8 mouse cellular contexts compared by ENCODE assay signal in genomic region chr16:45093137-45093731, GRCm38 (mm10). TPM values are rescaled to one million over a fixed set of nuclear protein-coding genes. Genes with fewer than 3 reads are reported as not detected.
DNase-seq lines count a peak whose midpoint lies in the region; ATAC-seq lines count a peak whose summit lies in the region.

Gene Ccdc80, plus strand, starts transcription at chr16:45093402.

- peak within 1 kb of the TSS; percentile 66 for H3K4me2 ChIP-seq in lung, embryonic 15.5 days
- peak within 1 kb of the TSS; percentile 67 for H3K4me2 ChIP-seq in intestine, embryonic 14.5 days (ENCODE audit: low read length)
- H3K4me2 ChIP-seq in midbrain, embryonic 15.5 days: peak within 1 kb of the TSS; percentile 55

- no peaks in the 10 kb centered on the region for H3K27me3 ChIP-seq in lung, embryonic 15.5 days
- no peaks in the 10 kb centered on the region for H3K27me3 ChIP-seq in intestine, embryonic 14.5 days (replicated peaks; ENCODE audit: control insufficient read depth, insufficient read depth, low read length)
- no peaks in the 10 kb centered on the region for H3K27me3 ChIP-seq in midbrain, embryonic 15.5 days (replicated peaks)

- DNase-seq in lung, postnatal 14 days: no peak
- peak; percentile 55 for DNase-seq in embryo, embryonic 10 days (ENCODE audit: low spot score)
- no peak for DNase-seq in gonadal fat pad, adult 2 months (ENCODE audit: low read depth)
- DNase-seq in intestine, embryonic 14.5 days (ENCODE audit: low spot score): peak; percentile 72
- DNase-seq in cerebellum, adult 11-12 months: no peak
- DNase-seq in thymus, postnatal 10 days (ENCODE audit: low spot score in 2 of 2): no peak

- no peaks in the 10 kb centered on the region for H3K9me3 ChIP-seq in lung, embryonic 15.5 days
- no peaks in the 10 kb centered on the region for H3K9me3 ChIP-seq in intestine, embryonic 14.5 days (ENCODE audit: control insufficient read depth, low read length)
- H3K9me3 ChIP-seq in midbrain, embryonic 15.5 days: no peaks in the 10 kb centered on the region

- no peaks in the 10 kb centered on the region for H3K36me3 ChIP-seq in lung, embryonic 15.5 days
- no peaks in the 10 kb centered on the region for H3K36me3 ChIP-seq in intestine, embryonic 14.5 days (ENCODE audit: control insufficient read depth, insufficient read depth, low read length)
- H3K36me3 ChIP-seq in midbrain, embryonic 15.5 days (replicated peaks): no peaks in the 10 kb centered on the region

- 7% methylated on average over 6 of the region's 6 CpGs for WGBS in lung, embryonic 15.5 days
- WGBS in intestine, embryonic 14.5 days: 12% methylated on average over 6 of the region's 6 CpGs
- WGBS in midbrain, embryonic 15.5 days: 41% methylated on average over 6 of the region's 6 CpGs

- H3K9ac ChIP-seq in lung, embryonic 15.5 days: peak within 1 kb of the TSS; percentile 59
- H3K9ac ChIP-seq in intestine, embryonic 14.5 days (ENCODE audit: low read length): peak within 1 kb of the TSS; percentile 75
- peak within 1 kb of the TSS; percentile 37 for H3K9ac ChIP-seq in midbrain, embryonic 15.5 days

- ATAC-seq in lung, embryonic 15.5 days (ENCODE audit: borderline replicate concordance, extremely low read depth, low FRiP score, low TSS enrichment): peak; percentile 73; the same call in 1 of the 2 replicates
- peak; percentile 56; the same call in 1 of the 2 replicates for ATAC-seq in intestine, embryonic 14.5 days (replicated peaks; ENCODE audit: low FRiP score, low TSS enrichment, low read depth)
- no peak for ATAC-seq in midbrain, embryonic 15.5 days (replicated peaks)

- H3K4me1 ChIP-seq in lung, embryonic 15.5 days: peaks cover 29% of the 10 kb centered on the region
- H3K4me1 ChIP-seq in intestine, embryonic 14.5 days (replicated peaks; ENCODE audit: control insufficient read depth, insufficient read depth, low read length): peaks cover 26% of the 10 kb centered on the region
- H3K4me1 ChIP-seq in midbrain, embryonic 15.5 days: peaks cover 7% of the 10 kb centered on the region; the same call in 1 of the 2 replicates

- H3K4me3 ChIP-seq in lung, embryonic 15.5 days: peak within 1 kb of the TSS; percentile 45
- H3K4me3 ChIP-seq in intestine, embryonic 14.5 days (ENCODE audit: low read depth, low read length): peak within 1 kb of the TSS; percentile 49
- H3K4me3 ChIP-seq in midbrain, embryonic 15.5 days: peak within 1 kb of the TSS; percentile 30

- H3K27ac ChIP-seq in lung, embryonic 15.5 days: peak within 1 kb of the TSS; percentile 69
- peak within 1 kb of the TSS; percentile 91 for H3K27ac ChIP-seq in intestine, embryonic 14.5 days (ENCODE audit: low read depth)
- no peak within 1 kb of the TSS for H3K27ac ChIP-seq in midbrain, embryonic 15.5 days

RNA-seq across cellular contexts. Expression of gene Ccdc80, which starts in this region (rescaled TPM):
- 73.1 and 73.5 TPM in 2 replicates for polyA plus RNA-seq in lung, embryonic 15.5 days (2015; fragmentation: Nextera tagmentation; extraction: Ambion mirVana)
- polyA plus RNA-seq in gonadal fat pad, adult 2 months (2012; rRNA removed): 176 and 185 TPM in 2 replicates
- 78.4 and 80.1 TPM in 2 replicates for polyA plus RNA-seq in intestine, embryonic 14.5 days (2014; fragmentation: Nextera tagmentation; extraction: Ambion mirVana)
- 7.0 and 7.8 TPM in 2 replicates for polyA plus RNA-seq in midbrain, embryonic 15.5 days (2015; fragmentation: Nextera tagmentation; extraction: Ambion mirVana)

Comparison
In these comparisons a context has a peak if more than half of its experiments do, and no peak if none do; other contexts are left out.
1. DNase-seq: peak in embryo, embryonic 10 days (single experiment) and intestine, embryonic 14.5 days (single experiment); none in lung, postnatal 14 days (single experiment), gonadal fat pad, adult 2 months (single experiment), cerebellum, adult 11-12 months (single experiment) and thymus, postnatal 10 days (0 of 2).
2. Peak in every context shown above with its lines, with median percentiles within 50 percentile points of each other: H3K4me2 ChIP-seq, H3K4me3 ChIP-seq and H3K9ac ChIP-seq.